Mouse (Mus musculus): Measurements from ENCODE around the gene Tcea2. TPM values are rescaled to one million over a fixed set of nuclear protein-coding genes. Genes with fewer than 3 reads are reported as not detected.

The Tcea2 gene
- polyA plus RNA-seq, 1 experiment from 2014 or later = 18.7 TPM

- H3K4me3 ChIP-seq = peak within 1 kb of the TSS; percentile 80
- peaks cover 29% of the 10 kb centered on the region for H3K36me3 ChIP-seq (replicated peaks)
- peaks cover 42% of the 10 kb centered on the region for H3K4me1 ChIP-seq
- H3K27me3 ChIP-seq (ENCODE audit: poor library complexity, severe bottlenecking) = peaks cover 25% of the 10 kb centered on the region
- H3K9me3 ChIP-seq = no peaks in the 10 kb centered on the region
- peak; percentile 78 for DNase-seq (ENCODE audit: extremely low spot score, low spot score)
- peak within 1 kb of the TSS; percentile 95 for H3K27ac ChIP-seq
- under 1% methylated on average over 68 of the region's 75 CpGs for WGBS
Measured at GRCm38 (mm10) chr2:181693339-181694280, 13.5 kb downstream of the Tcea2 start, which contains the start of gene Rgs19. Gene Rgs19, minus strand, starts transcription at chr2:181693977.

DNA sequence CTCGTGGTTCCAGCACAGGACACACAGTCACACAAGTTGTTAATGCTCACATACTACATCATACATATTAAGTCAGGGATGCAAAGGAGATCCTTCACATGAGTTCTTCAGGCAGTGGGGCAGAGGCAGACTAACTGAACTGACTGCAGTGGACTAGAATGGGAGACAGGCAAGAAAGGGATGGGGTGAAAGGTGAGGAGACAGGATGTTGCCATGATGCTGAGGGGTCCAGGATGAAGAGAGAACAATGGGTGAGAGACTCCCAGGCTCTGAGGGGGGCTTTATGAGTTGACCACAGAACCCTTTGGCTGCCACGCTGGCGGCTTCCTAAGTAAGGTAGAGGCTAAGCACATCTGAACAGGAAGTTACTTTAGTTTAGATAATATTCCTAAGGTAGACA, 14.5 kb downstream of the Tcea2 start:
- Histone ChIP-seq H3K4me3 (peak overlapping the region; percentile 80), H3K36me3 (replicated peaks) (peaks cover 19% of the 10 kb centered on the region), H3K9me3 (no peaks in the 10 kb centered on the region), H3K4me1 (peaks cover 42% of the 10 kb centered on the region), H3K27me3 (ENCODE audit: poor library complexity, severe bottlenecking) (peaks cover 25% of the 10 kb centered on the region), H3K27ac (no peak overlapping the region)
- DNase-seq (ENCODE audit: extremely low spot score, low spot score) = no peak
- whole genome bisulfite sequencing = 89% methylated on average over 3 of the region's 3 CpGs

- Histone ChIP-seq H3K9me3 (no peaks in the 10 kb centered on the region), H3K36me3 (replicated peaks) (peaks cover 11% of the 10 kb centered on the region; the same call in 1 of the 2 replicates), H3K4me1 (peaks cover 41% of the 10 kb centered on the region), H3K27me3 (ENCODE audit: poor library complexity, severe bottlenecking) (peaks cover 25% of the 10 kb centered on the region), H3K4me3 (no peak overlapping the region), H3K27ac (no peak overlapping the region)
- no peak for DNase-seq (ENCODE audit: extremely low spot score, low spot score)
- WGBS = 82% methylated on average over 1 of the region's 1 CpGs
Measured at GRCm38 (mm10) chr2:181695776-181696175, 15.7 kb downstream of the Tcea2 start.

DNA sequence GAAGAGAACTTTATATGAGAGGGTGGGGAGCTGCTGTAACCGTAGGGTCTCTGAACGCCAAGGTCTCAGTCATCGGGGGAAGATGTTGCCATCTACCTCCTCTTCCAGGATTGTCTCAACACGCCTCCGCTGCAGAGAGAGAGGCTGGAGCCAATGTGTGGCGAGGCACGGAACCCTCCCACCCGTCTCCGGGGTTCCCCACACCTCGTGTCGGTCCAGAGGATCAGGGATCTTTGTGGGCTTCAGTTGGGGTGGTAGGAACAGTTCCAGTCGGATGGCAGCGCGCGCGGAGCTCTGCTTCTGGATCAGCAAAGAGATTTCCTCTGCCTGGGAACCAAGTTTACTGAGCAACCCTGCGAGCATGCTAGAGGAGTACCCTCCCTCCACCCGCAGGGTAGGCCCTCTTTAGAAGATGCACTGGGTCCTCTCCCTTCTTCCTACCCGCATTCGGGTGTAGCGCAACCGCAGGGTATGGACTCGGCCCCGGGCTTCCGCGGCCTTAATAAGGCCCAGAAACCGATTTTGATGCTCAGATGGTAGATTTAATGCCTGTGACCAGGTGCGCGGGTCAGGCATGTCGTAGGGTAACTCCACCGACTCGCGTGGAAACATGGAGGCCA, 16.8 kb downstream of the Tcea2 start:
- WGBS = 78% methylated on average over 33 of the region's 33 CpGs
- peak; percentile 13 for DNase-seq (ENCODE audit: extremely low spot score, low spot score)
- 0 out of 2 replicates have a peak, but pooled peaks cover 1% of the 10 kb centered on the region for H3K36me3 ChIP-seq (replicated peaks)
- peaks cover 25% of the 10 kb centered on the region for H3K27me3 ChIP-seq (ENCODE audit: poor library complexity, severe bottlenecking)
- no peaks in the 10 kb centered on the region for H3K9me3 ChIP-seq
- peaks cover 32% of the 10 kb centered on the region for H3K4me1 ChIP-seq
- H3K4me3 ChIP-seq = no peak overlapping the region
- no peak overlapping the region for H3K27ac ChIP-seq

GRCm38 (mm10) chr2:181698241-181698640, 18.1 kb downstream of the Tcea2 start, which contains the start of gene Lkaaear1:
Gene Lkaaear1, minus strand, starts transcription at chr2:181698442.
- no peak within 1 kb of the TSS for H3K4me3 ChIP-seq
- H3K36me3 ChIP-seq (replicated peaks) = no peaks in the 10 kb centered on the region
- DNase-seq (ENCODE audit: extremely low spot score, low spot score) = peak; percentile 15
- WGBS = 55% methylated on average over 5 of the region's 5 CpGs
- H3K27ac ChIP-seq = no peak within 1 kb of the TSS
- peaks cover 18% of the 10 kb centered on the region for H3K4me1 ChIP-seq
- no peaks in the 10 kb centered on the region for H3K9me3 ChIP-seq
- H3K27me3 ChIP-seq (ENCODE audit: poor library complexity, severe bottlenecking) = peaks cover 25% of the 10 kb centered on the region

GRCm38 (mm10) chr2:181706668-181707067, 26.6 kb downstream of the Tcea2 start:
- H3K4me1 ChIP-seq = no peaks in the 10 kb centered on the region
- no peak for DNase-seq (ENCODE audit: extremely low spot score, low spot score)
- H3K36me3 ChIP-seq (replicated peaks) = no peaks in the 10 kb centered on the region
- 48% methylated on average over 4 of the region's 4 CpGs for WGBS
- H3K27me3 ChIP-seq (ENCODE audit: poor library complexity, severe bottlenecking) = no peaks in the 10 kb centered on the region; the same call in 1 of the 2 replicates
- no peak overlapping the region for H3K4me3 ChIP-seq
- no peak overlapping the region for H3K27ac ChIP-seq
- H3K9me3 ChIP-seq = no peaks in the 10 kb centered on the region

DNA sequence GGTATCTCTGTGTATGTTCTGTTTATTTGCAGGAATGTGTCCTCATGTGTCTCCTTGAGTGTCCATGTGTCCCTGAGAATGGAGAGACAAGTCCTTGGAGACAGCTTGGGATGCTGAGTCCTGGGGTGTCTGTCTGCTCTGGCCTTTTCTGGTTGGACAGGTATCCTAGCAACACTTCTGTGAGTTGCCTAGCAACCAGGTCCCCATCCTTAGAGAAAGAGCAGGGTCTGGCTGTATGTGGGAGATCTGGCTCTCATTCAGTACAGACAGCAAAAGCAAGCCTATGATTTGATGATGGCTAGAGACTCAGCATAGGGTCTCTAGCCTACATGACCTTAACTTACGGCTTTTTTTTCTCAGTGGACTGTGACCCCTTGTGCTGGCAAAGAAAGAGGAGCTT, 33.6 kb downstream of the Tcea2 start:
- Histone ChIP-seq H3K4me3 (no peak overlapping the region), H3K9me3 (no peaks in the 10 kb centered on the region), H3K4me1 (peaks cover 23% of the 10 kb centered on the region), H3K36me3 (replicated peaks) (no peaks in the 10 kb centered on the region), H3K27ac (no peak overlapping the region), H3K27me3 (ENCODE audit: poor library complexity, severe bottlenecking) (no peaks in the 10 kb centered on the region)
- 83% methylated on average over 1 of the region's 1 CpGs for WGBS
- no peak for DNase-seq (ENCODE audit: extremely low spot score, low spot score)

GRCm38 (mm10) chr2:181714903-181715326, 34.8 kb downstream of the Tcea2 start, which contains the start of gene Oprl1:
Gene Oprl1, plus strand, starts transcription at chr2:181715016.
- Histone ChIP-seq H3K9me3 (no peaks in the 10 kb centered on the region), H3K27ac (peak within 1 kb of the TSS; percentile 82), H3K4me3 (peak within 1 kb of the TSS; percentile 44), H3K4me1 (peaks cover 23% of the 10 kb centered on the region), H3K36me3 (replicated peaks) (peaks cover 3% of the 10 kb centered on the region; the same call in 1 of the 2 replicates), H3K27me3 (ENCODE audit: poor library complexity, severe bottlenecking) (no peaks in the 10 kb centered on the region)
- DNase-seq (ENCODE audit: extremely low spot score, low spot score) = peak; percentile 41
- WGBS = 3% methylated on average over 7 of the region's 7 CpGs

DNA sequence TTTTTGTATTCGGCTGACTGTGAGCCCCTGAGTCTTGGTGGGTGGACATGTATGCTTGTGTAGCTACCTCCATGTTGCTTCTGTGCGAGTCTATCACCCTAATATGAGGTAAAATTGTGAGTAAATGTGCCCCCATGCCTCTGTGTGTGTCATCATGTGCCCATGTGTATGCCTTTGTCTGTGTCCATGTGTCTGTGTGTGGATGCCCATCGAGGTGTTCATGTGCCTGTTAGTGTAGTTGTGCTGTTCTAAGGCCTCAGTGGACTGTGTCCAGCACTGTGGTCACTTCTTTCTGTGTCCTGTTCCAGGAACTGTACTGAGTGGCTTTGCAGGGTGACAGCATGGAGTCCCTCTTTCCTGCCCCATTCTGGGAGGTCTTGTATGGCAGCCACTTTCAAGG, 35.3 kb downstream of the Tcea2 start:
- H3K27me3 ChIP-seq (ENCODE audit: poor library complexity, severe bottlenecking) = no peaks in the 10 kb centered on the region
- peak overlapping the region; percentile 44 for H3K4me3 ChIP-seq
- peaks cover 3% of the 10 kb centered on the region; the same call in 1 of the 2 replicates for H3K36me3 ChIP-seq (replicated peaks)
- DNase-seq (ENCODE audit: extremely low spot score, low spot score) = no peak
- 61% methylated on average over 3 of the region's 3 CpGs for WGBS
- H3K4me1 ChIP-seq = peaks cover 23% of the 10 kb centered on the region
- no peaks in the 10 kb centered on the region for H3K9me3 ChIP-seq
- H3K27ac ChIP-seq = peak overlapping the region; percentile 82

DNA sequence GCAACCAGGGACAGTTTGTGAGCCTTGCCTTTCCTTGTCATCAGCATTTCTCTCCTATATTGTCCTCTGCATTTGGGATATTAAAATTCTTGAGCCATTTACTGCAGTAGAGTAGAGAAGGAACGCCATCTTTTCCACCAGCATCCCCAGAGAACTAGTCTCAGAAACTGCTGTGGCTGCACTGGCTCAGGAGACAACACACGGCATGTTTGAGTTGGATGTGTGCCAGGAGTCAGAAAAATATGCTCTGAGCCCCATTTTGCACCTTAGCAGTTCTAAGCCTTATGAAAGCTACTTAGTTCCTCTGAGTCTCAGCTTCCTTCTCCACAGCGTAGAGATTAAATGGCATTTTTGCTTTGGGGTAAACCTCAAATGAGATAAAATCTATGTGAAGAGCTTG, 36.9 kb downstream of the Tcea2 start:
- Histone ChIP-seq H3K27me3 (ENCODE audit: poor library complexity, severe bottlenecking) (no peaks in the 10 kb centered on the region), H3K4me3 (no peak overlapping the region), H3K4me1 (peaks cover 23% of the 10 kb centered on the region), H3K9me3 (no peaks in the 10 kb centered on the region), H3K36me3 (replicated peaks) (peaks cover 3% of the 10 kb centered on the region; the same call in 1 of the 2 replicates), H3K27ac (no peak overlapping the region)
- WGBS = 87% methylated on average over 3 of the region's 3 CpGs
- DNase-seq (ENCODE audit: extremely low spot score, low spot score) = no peak

GRCm38 (mm10) chr2:181720061-181720460, 40.0 kb downstream of the Tcea2 start:
- no peaks in the 10 kb centered on the region for H3K27me3 ChIP-seq (ENCODE audit: poor library complexity, severe bottlenecking)
- WGBS = 48% methylated on average over 3 of the region's 3 CpGs
- peaks cover 3% of the 10 kb centered on the region; the same call in 1 of the 2 replicates for H3K36me3 ChIP-seq (replicated peaks)
- no peak overlapping the region for H3K4me3 ChIP-seq
- no peak overlapping the region for H3K27ac ChIP-seq
- no peak for DNase-seq (ENCODE audit: extremely low spot score, low spot score)
- H3K4me1 ChIP-seq = peaks cover 7% of the 10 kb centered on the region
- no peaks in the 10 kb centered on the region for H3K9me3 ChIP-seq

- DNase-seq (ENCODE audit: extremely low spot score, low spot score) = no peak
- H3K36me3 ChIP-seq (replicated peaks) = peaks cover 3% of the 10 kb centered on the region; the same call in 1 of the 2 replicates
- no peaks in the 10 kb centered on the region for H3K4me1 ChIP-seq
- no peak overlapping the region for H3K4me3 ChIP-seq
- no peaks in the 10 kb centered on the region for H3K9me3 ChIP-seq
- no peaks in the 10 kb centered on the region for H3K27me3 ChIP-seq (ENCODE audit: poor library complexity, severe bottlenecking)
- H3K27ac ChIP-seq = no peak overlapping the region
Measured at GRCm38 (mm10) chr2:181721200-181721599, 41.1 kb downstream of the Tcea2 start.

Measured in forebrain, embryonic 10.5 days (tissue).